Mouse (Mus musculus): ENCODE results near the gene Kcnc3. TPM values are rescaled to one million over a fixed set of nuclear protein-coding genes. Genes with fewer than 3 reads are reported as not detected.

The Kcnc3 gene
- total RNA-seq, 2 experiments from 2014 or later: 31.0 to 33.0 TPM

Other genes with a start within 250 kb of the Kcnc3 start
- 10 to 100 TPM; 45.1 to 52.4 TPM for gene Syt3, start 206.6 kb upstream of the Kcnc3 start, total RNA-seq (2021)
- 1 to 10 TPM; 1.3 to 2.4 TPM for gene 1700008O03Rik, start 204.8 kb upstream of the Kcnc3 start, total RNA-seq (2021)
- gene Lrrc4b, start 161.6 kb upstream of the Kcnc3 start, total RNA-seq (2021): 100 to 1,000 TPM; 357 to 379 TPM
- gene Aspdh, start 125.3 kb upstream of the Kcnc3 start, total RNA-seq (2021): 10 to 100 TPM; 20.5 to 24.5 TPM
- gene Josd2, start 122.7 kb upstream of the Kcnc3 start, total RNA-seq (2021): 10 to 100 TPM; 31.9 to 32.6 TPM
- 100 to 1,000 TPM; 146 to 150 TPM for gene Emc10, start 94.1 kb upstream of the Kcnc3 start, total RNA-seq (2021)
- gene Fam71e1, start 94.1 kb upstream of the Kcnc3 start, total RNA-seq (2021): 10 to 100 TPM; 23.8 to 27.3 TPM
- under 1 TPM in 1 of 2 experiments, not detected in 1; 0.10 TPM for gene Mybpc2, start 66.0 kb upstream of the Kcnc3 start, total RNA-seq (2021)
- gene Spib, start 58.6 kb upstream of the Kcnc3 start, total RNA-seq (2021): under 1 TPM in 1 of 2 experiments, not detected in 1; 0.20 TPM
- 10 to 100 TPM; 13.6 to 14.4 TPM for gene Pold1, start 41.8 kb upstream of the Kcnc3 start, total RNA-seq (2021)
- 10 to 100 TPM; 44.4 to 55.0 TPM for gene Nr1h2, start 36.7 kb upstream of the Kcnc3 start, total RNA-seq (2021)
- gene Napsa, start 18.3 kb upstream of the Kcnc3 start, total RNA-seq (2021): under 1 TPM in 1 of 2 experiments, not detected in 1; 0.30 TPM
- 1 to 10 TPM; 3.0 to 5.7 TPM for gene Myh14, start 80.2 kb downstream of the Kcnc3 start, total RNA-seq (2021)
- not detected for gene Izumo2, start 118.1 kb downstream of the Kcnc3 start, total RNA-seq (2021)
- gene Vrk3, start 157.7 kb downstream of the Kcnc3 start, total RNA-seq (2021): 10 to 100 TPM; 19.6 to 25.9 TPM
- under 1 TPM; 0.84 to 0.91 TPM for gene Zfp473, start 160.4 kb downstream of the Kcnc3 start, total RNA-seq (2021)
- gene Nup62, start 225.4 kb downstream of the Kcnc3 start, total RNA-seq (2021): 10 to 100 TPM; 50.3 to 51.1 TPM
- gene Il4i1, start 225.7 kb downstream of the Kcnc3 start, total RNA-seq (2021): 1 to 10 TPM; 1.0 TPM
- gene Atf5, start 226.0 kb downstream of the Kcnc3 start, total RNA-seq (2021): 10 to 100 TPM; 22.6 to 23.5 TPM